Mouse (Mus musculus): Measurements from ENCODE around the gene Chrm3.

DNA sequence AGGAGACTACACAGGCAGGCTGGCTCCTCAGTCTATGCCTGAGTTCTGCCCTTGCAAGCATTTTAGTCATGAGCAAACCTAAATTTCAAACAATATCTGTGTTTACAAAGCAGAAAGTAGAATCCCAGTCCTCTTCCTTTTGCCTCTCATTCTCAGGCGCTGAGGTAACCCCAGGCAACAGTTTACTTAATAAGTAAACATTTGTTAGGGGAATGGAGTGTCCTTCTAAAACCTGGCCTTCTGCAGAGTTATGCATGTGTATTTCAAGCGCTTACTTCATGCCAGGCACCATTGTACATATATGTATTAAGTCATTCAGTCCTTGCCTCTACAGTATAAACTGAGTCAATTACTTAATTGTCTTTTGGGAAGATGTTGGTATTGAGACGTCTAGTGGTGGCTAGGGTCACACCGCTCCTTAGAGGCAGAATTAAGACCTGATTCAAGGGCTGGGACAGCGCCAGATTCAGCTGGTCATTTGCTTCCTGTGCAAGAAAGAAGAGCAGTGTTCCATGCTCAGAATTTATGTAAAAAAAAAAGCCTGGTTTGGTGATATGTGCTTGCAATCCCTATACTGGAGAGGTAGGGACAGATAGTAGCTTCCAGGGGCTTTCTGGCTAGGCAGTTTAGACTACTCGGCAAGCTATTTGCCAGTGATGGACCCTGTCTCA lies 474.0 kb downstream of the Chrm3 start:
- TF ChIP-seq CTCF (IDR thresholded peaks at IDR 0.05; ENCODE audit: insufficient read depth, low read length) (no peak), POLR2A (IDR thresholded peaks at IDR 0.05; ENCODE audit: borderline replicate concordance, extremely low read depth, low read depth, low read length) (no peak)

Data from lung, adult 2 months (tissue).